9 mouse cellular contexts compared by ENCODE assay signal in the genomic region with DNA sequence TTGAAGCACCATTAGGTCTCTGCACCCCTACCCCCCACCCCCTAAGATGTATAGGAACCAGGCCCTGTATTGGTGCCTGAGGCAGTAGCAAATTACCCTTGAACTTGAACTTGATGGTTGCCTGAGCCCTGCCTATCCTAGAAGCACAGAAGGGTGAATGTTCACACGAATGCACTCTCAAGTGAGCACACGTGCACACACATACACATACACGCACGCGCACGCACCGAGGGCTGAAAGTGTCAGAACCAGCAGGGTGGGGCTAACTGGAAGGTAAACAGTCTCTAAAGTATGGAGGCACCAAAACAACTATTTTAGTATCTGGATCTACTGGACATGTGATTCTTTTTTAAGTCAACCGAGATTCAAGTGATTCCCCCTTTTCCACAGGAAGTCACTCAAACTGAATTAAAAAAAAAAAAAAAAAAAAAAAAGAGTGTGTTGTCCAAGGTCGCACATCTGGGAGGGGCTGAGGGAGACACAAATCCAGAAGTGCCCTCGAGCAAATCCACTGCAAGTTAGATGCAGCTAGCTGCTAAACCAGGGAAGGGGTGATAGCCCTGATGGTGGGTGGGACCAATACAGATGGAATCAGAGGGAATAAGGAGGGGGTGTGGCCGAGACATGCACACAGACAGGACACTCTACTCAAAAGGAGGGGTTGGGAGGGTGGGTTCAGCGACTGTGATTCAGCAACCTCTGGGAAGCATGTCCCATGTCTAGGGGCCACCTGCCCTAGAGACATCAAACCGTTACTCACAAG.
A peak's percentile ranks its signal among the peaks of the same experiment; 100 is the strongest.
DNase-seq lines count a peak whose midpoint lies in the region; ATAC-seq and TF ChIP-seq lines count a peak whose summit lies in the region.
"Had no signal": no experiment of that assay in that cellular context is flagged by ENCODE, and none has a peak within 500 bp of the region (broad histone marks: within the 10 kb centered on the region; RNA-seq: fewer than 3 reads in every experiment).

No protein-coding gene starts in this region.

- no peak overlapping the region; the same call in 1 of the 2 replicates for H3K9ac ChIP-seq in embryonic facial prominence, embryonic 13.5 days
- 0 out of 2 replicates have a peak overlapping the region, but pooled peaks have one; percentile 21 for H3K9ac ChIP-seq in limb, embryonic 14.5 days (ENCODE audit: low read depth, low read length, severe bottlenecking)

- H3K4me1 ChIP-seq in embryonic facial prominence, embryonic 13.5 days, result peaks cover 88% of the 10 kb centered on the region
- H3K4me1 ChIP-seq in limb, embryonic 14.5 days (ENCODE audit: control insufficient read depth, insufficient read depth, low read length), result peaks cover 83% of the 10 kb centered on the region

- H3K4me3 ChIP-seq in embryonic facial prominence, embryonic 13.5 days, result no peak overlapping the region
- no peak overlapping the region for H3K4me3 ChIP-seq in limb, embryonic 14.5 days (replicated peaks; ENCODE audit: low read length)
- H3K4me3 ChIP-seq: forebrain, embryonic 12.5 days had no signal

- WGBS in embryonic facial prominence, embryonic 13.5 days, result 51% methylated on average over 13 of the region's 13 CpGs
- WGBS in limb, embryonic 14.5 days, result 52% methylated on average over 13 of the region's 13 CpGs

- no peaks in the 10 kb centered on the region for H3K36me3 ChIP-seq in embryonic facial prominence, embryonic 13.5 days
- H3K36me3 ChIP-seq in limb, embryonic 14.5 days (ENCODE audit: control insufficient read depth, insufficient read depth, low read length), result peaks cover 6% of the 10 kb centered on the region; the same call in 1 of the 2 replicates
- H3K36me3 ChIP-seq: forebrain, embryonic 12.5 days had no signal

- ATAC-seq in embryonic facial prominence, embryonic 13.5 days (ENCODE audit: insufficient number of reproducible peaks, insufficient read depth, low FRiP score, low TSS enrichment, low read depth), result no peak
- no peak for ATAC-seq in limb, embryonic 14.5 days (ENCODE audit: low FRiP score, low read depth)
- no peak for ATAC-seq in megakaryocyte, adult 5-6 weeks (ENCODE audit: poor library complexity, severe bottlenecking)

- H3K4me2 ChIP-seq in embryonic facial prominence, embryonic 13.5 days, result peak overlapping the region; percentile 19; the same call in 1 of the 2 replicates
- H3K4me2 ChIP-seq in limb, embryonic 14.5 days (replicated peaks; ENCODE audit: low read depth, low read length, severe bottlenecking), result no peak overlapping the region
- H3K4me2 ChIP-seq: forebrain, embryonic 12.5 days had no signal

- H3K9me3 ChIP-seq in embryonic facial prominence, embryonic 13.5 days, result no peaks in the 10 kb centered on the region
- no peaks in the 10 kb centered on the region for H3K9me3 ChIP-seq in limb, embryonic 14.5 days (ENCODE audit: control insufficient read depth, low read length)
- H3K9me3 ChIP-seq: forebrain, embryonic 12.5 days had no signal

- H3K27ac ChIP-seq in embryonic facial prominence, embryonic 13.5 days, result peak overlapping the region; percentile 78
- H3K27ac ChIP-seq in limb, embryonic 14.5 days (replicated peaks; ENCODE audit: low read depth, low read length), result peak overlapping the region; percentile 81

- DNase-seq in kidney, adult 9 months, result peak; percentile 36
- DNase-seq in kidney, adult 11 months, result no peak
- peak; percentile 61 for DNase-seq in ES-CJ7 (ENCODE audit: low read depth, low spot score)
- no peak for DNase-seq in limb, embryonic 14.5 days (ENCODE audit: low spot score)
- DNase-seq in ovary, postnatal 14 days (ENCODE audit: low spot score), result no peak
- DNase-seq in layer of hippocampus, postnatal 25 days (ENCODE audit: extremely low spot score in 1 of 2, low spot score in 1 of 2), result no peak

- no peaks in the 10 kb centered on the region for H3K27me3 ChIP-seq in embryonic facial prominence, embryonic 13.5 days
- H3K27me3 ChIP-seq in limb, embryonic 14.5 days (ENCODE audit: control insufficient read depth, insufficient read depth, low read length), result no peaks in the 10 kb centered on the region
- H3K27me3 ChIP-seq: forebrain, embryonic 12.5 days had no signal

- no peak for TF ChIP-seq POLR2A in limb, embryonic 14.5 days (IDR thresholded peaks at IDR 0.05; ENCODE audit: borderline replicate concordance, extremely low read depth, insufficient read depth, insufficient read length)

Comparison
In these comparisons a context has a peak if more than half of its experiments do, and no peak if none do; other contexts are left out.
1. DNase-seq: peak in kidney, adult 9 months (single experiment) and ES-CJ7 (single experiment); none in kidney, adult 11 months (single experiment), limb, embryonic 14.5 days (single experiment), ovary, postnatal 14 days (single experiment) and layer of hippocampus, postnatal 25 days (0 of 2).